ENCODE assay signal across 8 mouse cellular contexts in the genomic region with DNA sequence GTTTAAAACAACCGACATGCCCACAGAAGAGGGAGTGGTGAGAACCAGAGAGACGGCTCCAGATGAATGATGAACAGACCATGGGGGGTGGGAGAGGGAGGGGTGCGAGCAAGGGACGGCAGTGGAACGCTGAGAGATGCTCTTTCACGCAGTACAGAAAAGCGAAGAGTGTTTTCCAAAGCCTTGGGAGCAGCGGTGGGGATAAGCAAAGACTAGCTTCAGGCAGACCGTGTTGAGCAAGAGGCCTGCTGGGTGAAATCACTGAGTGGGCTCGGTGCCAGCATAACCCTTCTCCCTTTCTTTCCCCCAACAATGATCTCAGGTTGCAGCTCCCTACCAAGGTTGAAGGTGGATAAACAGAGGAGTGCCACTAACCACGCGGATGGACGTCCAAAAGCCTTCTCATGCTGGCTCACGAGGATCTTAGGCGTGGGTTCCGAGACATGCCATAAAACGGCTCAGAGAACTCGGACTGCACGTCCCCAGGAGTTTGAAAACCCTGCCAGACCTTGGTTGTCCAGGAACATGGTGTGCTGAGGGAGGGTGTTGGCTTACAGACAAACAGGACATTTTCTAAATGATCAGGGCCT.
DNase-seq lines count a peak whose midpoint lies in the region; ATAC-seq lines count a peak whose summit lies in the region.

No protein-coding gene starts in this region.

- H3K36me3 ChIP-seq in stomach, embryonic 16.5 days (ENCODE audit: control insufficient read depth, insufficient read depth, low read length) = no peaks in the 10 kb centered on the region

- H3K4me1 ChIP-seq in stomach, embryonic 16.5 days (ENCODE audit: control insufficient read depth, insufficient read depth, low read length) = peaks cover 16% of the 10 kb centered on the region

- no peak for ATAC-seq in cerebellum, adult (ENCODE audit: insufficient number of reproducible peaks, low FRiP score, low TSS enrichment)
- peak; percentile 75 for ATAC-seq in stomach, embryonic 16.5 days (ENCODE audit: insufficient read depth, low FRiP score)
- ATAC-seq in erythroblast, adult 5-6 weeks (replicated peaks; ENCODE audit: low FRiP score, poor library complexity, severe bottlenecking) = no peak

- H3K9me3 ChIP-seq in stomach, embryonic 16.5 days (replicated peaks; ENCODE audit: control insufficient read depth, low read length) = no peaks in the 10 kb centered on the region

- WGBS in stomach, embryonic 16.5 days = 34% methylated on average over 19 of the region's 19 CpGs

- H3K4me3 ChIP-seq in stomach, embryonic 16.5 days (replicated peaks; ENCODE audit: low read length) = no peak overlapping the region

- peak overlapping the region; percentile 73 for H3K27ac ChIP-seq in stomach, embryonic 16.5 days (ENCODE audit: low read length)

- peak overlapping the region; percentile 10; the same call in 1 of the 2 replicates for H3K4me2 ChIP-seq in stomach, embryonic 16.5 days (ENCODE audit: low read depth, low read length)

- H3K27me3 ChIP-seq in stomach, embryonic 16.5 days (ENCODE audit: control insufficient read depth, insufficient read depth, low read length) = no peaks in the 10 kb centered on the region

- H3K9ac ChIP-seq in stomach, embryonic 16.5 days (ENCODE audit: low read length) = no peak overlapping the region

- DNase-seq in cerebellum, postnatal 36 days = peak; percentile 11 to 12
- peak; percentile 79 for DNase-seq in NIH3T3 (ENCODE audit: low read depth)
- DNase-seq in gastrocnemius, postnatal 10 days = peak; percentile 30
- DNase-seq in kidney, postnatal 25 days = peak; percentile 16 to 57
- DNase-seq in frontal cortex, postnatal 25 days (ENCODE audit: low spot score in 2 of 2) = no peak

Comparison
In these comparisons a context has a peak if more than half of its experiments do, and no peak if none do; other contexts are left out.
1. DNase-seq: peak in cerebellum, postnatal 36 days (2 of 2), NIH3T3 (single experiment), gastrocnemius, postnatal 10 days (single experiment) and kidney, postnatal 25 days (2 of 2); none in frontal cortex, postnatal 25 days (0 of 2).